Mouse (Mus musculus): Measurements from ENCODE around the gene Slmap.
"Not testable (repeated sequence)": the region's sequence is repeated elsewhere in the genome, so short reads cannot be mapped to it uniquely, and the experiment has no call there.

The Slmap gene

DNA sequence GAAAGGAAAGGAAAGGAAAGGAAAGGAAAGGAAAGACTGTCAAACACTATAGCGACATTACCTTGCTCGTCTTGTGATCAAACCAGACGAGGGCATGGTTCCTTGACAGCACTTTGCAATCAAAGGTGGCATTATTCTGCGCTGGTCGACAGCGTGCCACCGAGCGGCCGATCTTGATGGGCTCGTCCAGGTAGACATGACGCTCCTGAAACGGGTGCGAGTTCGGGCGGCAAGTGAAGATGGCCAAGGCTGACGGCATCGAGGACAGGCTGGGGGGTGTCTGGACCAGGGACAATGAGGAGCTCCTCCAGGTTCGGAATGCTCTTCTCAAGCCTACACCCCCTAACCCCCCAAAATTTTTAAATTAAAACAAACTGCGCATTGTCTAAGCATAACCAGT lies 1.5 kb downstream of the Slmap start:
- DNase-seq (ENCODE audit: low spot score in 2 of 2), result peak in 1 of 2 experiments; percentile 16

DNA sequence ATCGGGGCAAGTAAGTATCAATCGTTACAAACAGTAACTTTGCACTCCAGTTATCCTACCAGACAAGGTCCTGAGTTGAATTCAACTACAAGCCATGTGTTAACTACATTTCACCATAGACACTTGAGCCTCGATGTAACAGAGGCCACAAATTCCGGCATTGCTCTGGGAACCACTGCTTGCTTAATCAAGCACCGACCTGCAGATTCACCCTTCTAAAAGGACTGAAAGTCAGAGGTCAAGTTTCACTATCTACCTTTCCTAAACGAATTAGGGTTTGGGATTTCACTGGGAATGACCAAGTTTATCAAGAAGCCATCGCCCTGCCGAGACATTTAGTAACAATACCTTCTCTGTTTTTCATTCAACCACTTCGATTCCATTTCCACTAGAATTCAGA lies 2.0 kb downstream of the Slmap start:
- DNase-seq (ENCODE audit: low spot score in 2 of 2), result no peak

DNA sequence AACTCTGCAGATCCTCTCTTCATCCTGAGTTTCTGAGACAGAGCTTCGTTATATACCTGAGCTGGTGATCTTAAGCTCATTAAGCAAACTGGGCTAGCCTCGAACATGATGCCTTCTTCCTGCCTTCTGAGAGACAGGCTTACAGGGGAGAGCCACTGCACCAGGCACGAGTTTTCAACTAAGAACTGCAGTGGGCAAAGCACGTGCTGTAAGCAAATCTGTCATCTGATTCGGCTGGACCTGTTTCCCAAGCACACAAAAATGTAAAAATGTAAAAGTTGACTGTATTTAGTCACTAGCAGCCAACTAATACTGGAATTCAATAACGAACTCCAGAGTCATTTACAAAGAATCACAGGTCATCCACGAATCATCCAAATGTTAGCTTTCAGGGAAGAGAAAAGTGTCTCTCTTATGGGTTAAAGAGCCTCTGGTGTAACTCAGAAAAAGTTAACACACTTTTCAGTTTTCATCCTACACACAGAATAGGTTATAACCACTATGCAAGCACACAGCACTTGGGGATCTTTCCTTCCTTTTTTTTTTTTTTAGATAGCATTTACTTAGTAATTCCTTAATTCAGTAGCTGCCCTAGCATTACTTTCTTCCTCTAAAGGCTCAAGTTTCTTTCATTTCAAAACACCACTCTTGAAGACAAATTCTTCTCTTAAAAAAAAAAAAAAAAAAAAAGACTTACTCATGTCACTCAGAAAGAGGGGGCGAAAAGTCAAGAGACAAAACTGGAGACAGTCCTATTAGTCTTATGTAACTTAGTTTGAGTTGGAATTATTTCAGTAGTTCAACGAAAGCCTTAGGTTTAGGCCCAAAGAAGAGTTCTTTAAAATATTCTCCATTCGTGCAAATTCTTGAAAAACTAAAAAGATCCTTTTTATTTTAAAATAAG lies 3.1 kb downstream of the Slmap start:
- DNase-seq (ENCODE audit: low spot score in 2 of 2), result no peak

DNA sequence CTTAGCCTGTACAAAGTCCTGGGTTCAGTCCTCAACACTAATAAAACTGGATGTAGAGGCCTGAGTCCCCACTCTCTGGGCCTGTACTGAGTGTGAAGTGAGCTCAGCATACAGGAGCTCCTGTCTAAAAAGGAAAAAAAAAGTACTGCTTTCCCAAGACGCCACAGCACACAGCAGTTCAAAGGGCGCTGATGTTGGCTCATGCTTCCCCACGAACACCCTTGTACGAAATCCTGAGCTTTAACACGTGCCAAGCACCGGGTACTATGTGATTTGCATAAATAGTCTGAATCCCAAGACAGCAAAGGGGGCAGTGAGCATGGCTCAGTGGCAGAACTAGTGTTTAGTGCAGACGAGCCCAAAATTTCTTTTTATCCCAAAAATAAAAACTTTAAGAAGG lies 4.4 kb downstream of the Slmap start:
- no peak for DNase-seq (ENCODE audit: low spot score in 2 of 2)

DNA sequence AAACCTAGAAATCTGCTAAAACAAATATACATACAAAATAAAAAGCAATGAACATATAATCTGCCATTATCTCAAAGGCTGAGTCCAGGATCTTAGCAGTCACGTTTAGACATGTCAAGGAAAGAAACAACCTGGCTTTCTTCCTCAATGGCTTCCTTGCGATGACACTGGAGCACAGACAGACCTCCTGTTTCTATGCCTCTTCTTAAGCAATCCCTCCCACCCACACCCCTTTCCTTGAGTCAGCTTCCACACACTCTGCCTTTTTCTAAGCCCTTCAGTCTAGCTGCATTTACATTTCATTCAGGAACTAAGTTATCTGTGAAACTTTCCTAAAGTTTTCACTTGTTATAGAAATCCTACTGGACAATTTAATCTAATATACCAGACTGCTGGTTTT lies 6.4 kb downstream of the Slmap start:
- DNase-seq (ENCODE audit: low spot score in 2 of 2), result no peak

DNA sequence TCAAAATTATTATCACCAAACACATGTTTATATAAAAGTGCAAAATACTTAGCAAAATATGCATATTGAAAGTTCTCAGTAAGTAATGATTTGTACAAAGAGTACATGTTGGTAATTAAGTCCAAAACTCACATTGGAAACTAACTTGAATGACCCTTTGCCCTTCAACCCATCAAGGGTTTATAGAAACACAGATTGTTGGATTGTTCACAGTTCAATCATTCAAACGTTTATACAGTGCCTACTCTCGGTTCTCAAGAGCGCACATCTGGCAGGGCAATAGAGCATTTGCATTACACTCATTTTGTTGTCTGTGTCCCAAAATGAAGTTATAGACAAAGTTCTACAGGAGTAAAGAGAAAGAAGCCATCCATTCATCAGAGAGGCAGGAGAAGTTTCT lies 8.8 kb downstream of the Slmap start:
- DNase-seq (ENCODE audit: low spot score in 2 of 2), result no peak

DNA sequence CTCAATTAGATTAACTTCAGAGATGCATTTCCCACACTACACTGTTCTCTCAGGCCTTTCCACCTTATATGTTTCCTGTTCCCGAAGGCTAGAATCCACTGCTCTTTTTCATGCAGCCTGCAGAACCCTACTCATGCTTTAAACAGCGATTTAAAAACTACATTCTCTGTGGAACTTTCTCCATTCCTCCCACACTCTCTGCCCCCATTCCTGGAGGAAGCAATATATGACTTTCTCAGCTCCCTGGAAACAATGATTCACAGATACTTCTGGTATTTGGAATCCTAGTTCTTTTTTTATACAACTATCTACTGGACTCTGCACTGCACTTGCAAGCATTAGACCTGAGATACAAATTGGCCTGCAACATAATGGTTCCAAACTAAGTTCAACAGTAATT lies 11.6 kb downstream of the Slmap start:
- DNase-seq (ENCODE audit: low spot score in 2 of 2), result no peak

DNA sequence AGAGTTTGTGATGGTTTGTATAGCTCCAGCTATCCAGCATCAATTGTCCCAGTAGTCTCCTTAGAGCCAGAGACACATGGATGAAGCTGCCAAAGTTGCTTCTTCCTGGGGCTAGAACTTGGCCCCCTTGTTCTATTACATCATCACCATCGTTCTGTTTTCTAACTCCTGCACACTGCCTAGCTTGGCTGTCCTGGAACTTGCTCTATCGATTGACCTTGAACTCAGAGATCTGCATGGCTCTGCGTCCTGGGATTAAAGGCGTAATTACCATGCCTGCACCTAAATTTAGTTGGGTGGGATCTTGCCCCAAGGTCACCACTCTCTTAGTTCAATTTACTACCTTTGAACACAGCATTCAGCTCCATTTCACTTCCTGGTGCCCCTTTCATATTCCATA lies 14.9 kb downstream of the Slmap start:
- no peak for DNase-seq (ENCODE audit: low spot score in 2 of 2)

DNA sequence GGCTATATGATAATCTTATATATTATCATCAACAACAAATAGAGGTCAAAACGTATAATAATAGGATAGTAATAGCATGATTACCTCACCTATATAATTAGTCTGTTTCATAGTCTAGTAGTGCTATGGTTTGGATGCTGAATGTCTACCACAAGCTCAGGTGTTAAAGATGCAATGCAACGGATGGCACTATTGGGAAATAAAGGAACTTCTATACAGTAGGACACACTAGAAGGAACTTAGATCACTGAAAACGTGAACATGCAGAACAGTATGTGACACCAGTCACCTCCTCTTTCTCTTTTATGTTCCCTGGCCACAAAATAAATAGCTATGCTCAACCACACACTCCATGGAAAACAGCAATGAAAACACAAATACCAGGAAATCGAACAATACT lies 16.9 kb downstream of the Slmap start:
- DNase-seq (ENCODE audit: low spot score in 2 of 2), result no peak

DNA sequence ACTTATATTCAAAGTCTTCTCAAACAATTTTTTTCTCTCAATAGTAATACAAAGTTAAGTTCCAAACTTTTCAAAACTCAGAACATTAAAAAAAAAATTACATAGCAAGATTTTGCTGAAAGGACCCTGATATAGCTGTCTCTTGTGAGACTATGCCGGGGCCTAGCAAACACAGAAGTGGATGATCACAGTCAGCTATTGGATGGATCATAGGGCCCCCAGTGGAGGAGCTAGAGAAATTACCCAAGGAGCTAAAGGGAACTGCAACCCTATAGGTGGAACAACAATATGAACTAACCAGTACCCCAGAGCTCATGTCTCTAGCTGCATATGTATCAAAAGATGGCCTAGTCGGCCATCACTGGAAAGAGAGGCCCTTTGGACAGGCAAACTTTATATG lies 18.5 kb downstream of the Slmap start:
- DNase-seq (ENCODE audit: low spot score in 2 of 2), result not testable (repeated sequence)

DNA sequence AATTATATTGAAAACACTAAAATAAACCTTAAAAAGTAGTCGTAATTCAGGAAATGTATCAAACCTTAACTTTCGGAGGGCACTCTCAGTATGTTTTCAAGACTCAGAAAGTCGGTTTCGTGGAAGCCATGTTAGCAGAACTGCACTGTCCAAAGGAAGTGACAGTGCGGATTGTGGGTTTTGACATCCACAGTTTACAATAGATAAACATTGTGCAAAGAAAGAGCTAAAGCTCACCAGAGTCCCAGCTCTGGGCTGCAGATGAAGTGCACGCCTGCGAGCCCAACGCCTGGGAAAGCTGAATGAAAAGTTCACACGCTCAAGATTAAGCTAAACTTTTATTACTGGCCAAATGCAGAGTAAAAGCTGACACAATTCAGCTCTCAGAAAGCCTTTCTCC lies 18.9 kb downstream of the Slmap start:
- no peak for DNase-seq (ENCODE audit: low spot score in 2 of 2)

DNA sequence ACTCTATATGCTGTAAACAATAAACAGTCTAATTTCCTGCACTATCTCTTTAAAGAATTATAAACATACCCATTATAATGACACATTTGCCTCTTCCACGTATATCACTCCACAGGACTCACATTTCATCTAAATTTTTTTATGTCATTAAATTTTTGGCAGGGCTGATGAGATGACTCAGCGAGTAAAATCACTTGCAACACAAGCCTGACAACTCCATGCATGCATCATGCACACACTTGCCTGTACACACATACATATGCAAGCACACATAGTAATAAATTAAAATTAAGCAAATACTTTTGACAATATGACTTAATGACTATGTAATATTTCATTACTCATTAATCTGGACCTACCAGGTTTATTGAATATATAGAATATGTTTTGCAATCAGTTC lies 24.2 kb downstream of the Slmap start:
- DNase-seq (ENCODE audit: low spot score in 2 of 2), result no peak

DNA sequence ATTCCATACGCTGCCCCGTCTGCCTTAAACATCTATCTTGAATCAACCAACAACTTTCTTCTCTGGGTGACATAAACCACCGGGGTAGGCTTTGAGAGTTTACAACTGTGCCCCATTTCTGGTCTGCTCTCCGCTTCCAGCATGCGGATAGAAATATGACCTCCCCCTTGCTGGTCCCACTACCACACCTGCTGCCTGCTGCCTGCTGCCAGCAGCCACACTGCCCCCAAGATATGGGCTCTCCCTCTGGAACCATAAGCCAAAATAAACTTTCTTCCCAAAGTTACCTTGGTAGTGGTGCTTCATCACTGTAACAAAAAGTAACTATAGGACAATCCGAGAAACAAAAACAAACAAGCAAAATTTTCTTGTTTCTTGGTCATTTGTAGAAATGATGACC lies 26.6 kb downstream of the Slmap start:
- DNase-seq (ENCODE audit: low spot score in 2 of 2), result no peak

DNA sequence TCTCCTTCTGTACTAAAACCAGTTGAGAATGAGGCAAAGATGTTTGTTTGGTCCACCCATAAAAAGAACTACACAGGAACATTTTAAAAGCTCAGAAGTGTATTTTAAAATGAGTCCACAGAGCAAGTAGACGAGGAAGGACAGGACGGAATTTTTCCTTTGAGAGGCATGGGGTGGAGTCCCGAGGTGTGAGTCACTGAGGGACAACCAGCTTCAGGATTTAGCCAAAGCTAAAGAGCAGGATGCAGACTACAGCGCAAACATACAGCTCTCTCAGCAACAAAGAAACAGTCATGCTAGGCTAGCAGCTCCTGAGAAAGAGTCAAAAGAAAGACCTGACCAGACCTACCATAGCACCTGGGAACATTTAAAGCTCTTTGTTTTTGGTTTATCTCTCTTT lies 27.4 kb downstream of the Slmap start:
- DNase-seq (ENCODE audit: low spot score in 2 of 2), result no peak

DNA sequence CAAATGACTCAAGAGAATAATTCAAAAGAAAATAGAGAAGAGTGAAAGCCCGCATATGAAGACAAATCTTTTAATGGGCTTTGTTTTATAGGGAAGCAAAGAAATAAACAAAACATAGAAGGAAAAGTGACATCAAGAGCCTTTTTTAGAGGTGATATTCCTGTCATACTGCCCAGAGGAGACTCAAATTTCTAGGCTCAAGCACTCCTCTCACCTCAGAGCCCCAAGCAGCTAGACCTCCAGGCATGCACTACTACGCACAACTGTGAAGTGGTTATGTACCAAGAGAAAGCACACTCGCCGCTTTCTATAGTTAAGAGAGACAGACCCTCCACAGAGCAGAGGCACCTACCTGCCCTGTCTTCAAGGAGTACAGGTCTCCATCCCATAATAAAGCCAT lies 30.2 kb downstream of the Slmap start:
- DNase-seq (ENCODE audit: low spot score in 2 of 2), result no peak

DNA sequence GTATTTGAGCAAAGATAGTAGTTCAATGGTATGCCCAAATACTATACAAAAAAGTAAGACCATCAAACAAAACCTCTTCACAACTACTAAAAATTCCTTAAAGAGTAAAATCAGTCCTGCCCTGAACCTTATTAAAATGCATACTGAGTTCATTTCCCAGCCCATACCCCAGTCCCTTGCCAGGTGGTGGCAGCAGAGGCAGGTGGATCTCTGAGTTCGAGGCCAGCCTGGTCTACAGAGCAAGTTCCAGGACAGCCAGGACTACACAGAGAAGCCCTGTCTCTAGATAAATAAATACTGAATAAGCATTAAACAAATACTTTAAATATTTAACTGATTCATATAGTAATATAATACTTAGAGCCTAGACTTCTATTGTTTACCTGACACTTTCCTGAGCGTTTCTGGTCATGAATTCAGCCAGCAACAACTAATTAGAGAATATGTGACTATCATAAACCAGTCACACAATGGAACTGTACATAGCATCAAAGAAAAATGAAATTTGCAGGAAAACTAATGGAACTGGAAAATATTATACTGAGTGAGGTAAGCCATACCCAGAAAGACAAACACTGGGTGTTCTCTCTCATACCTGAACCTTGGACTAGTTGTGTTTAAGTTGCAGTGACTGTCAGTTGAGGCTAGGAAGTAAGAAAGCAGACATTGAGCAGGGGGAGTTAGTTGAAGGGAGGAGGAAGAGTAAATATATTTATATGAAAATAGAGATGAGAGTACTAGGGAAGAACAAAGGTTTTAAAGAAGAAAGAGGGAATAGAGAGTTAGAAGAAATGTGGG lies 34.4 kb downstream of the Slmap start:
- DNase-seq (ENCODE audit: low spot score in 2 of 2), result no peak

DNA sequence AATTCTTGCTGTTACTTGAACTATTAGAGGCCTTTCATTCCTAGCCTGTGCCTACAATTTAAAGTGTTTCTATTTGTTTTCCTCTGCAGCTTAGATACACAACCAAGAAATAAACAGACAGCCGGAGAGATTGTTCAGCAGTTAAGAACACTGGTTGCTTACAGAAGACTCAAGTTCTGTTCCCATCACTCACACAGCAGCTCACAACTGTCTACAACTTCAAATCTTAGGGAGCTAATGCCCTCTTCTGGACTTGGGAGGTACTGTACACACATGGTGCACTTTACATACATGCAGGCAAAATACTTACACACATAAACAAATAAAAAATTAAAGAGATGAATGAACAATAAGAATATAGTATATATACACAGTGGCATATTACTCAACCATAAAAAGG lies 39.7 kb downstream of the Slmap start:
- DNase-seq (ENCODE audit: low spot score in 2 of 2), result no peak

DNA sequence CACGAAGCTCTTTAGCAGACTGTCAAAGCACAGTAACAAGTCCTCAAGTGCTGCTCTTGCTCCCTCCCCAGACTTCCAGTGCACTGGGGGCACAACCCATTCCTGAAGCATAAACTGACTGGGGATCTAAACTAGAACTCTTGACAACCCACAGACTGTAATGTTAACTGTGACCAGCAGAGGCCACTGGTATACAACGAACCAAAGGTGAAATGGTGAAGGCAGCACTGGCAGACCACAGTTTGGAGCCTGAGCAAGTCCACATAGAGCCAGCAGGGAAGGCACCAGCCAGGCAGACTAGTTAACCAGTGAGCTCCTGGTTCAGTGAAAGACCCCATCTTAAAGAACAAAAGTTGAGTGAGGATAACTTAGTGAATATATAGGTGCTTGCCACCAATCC lies 43.6 kb downstream of the Slmap start:
- peak in 1 of 2 experiments; percentile 47 for DNase-seq (ENCODE audit: low spot score in 2 of 2)

DNA sequence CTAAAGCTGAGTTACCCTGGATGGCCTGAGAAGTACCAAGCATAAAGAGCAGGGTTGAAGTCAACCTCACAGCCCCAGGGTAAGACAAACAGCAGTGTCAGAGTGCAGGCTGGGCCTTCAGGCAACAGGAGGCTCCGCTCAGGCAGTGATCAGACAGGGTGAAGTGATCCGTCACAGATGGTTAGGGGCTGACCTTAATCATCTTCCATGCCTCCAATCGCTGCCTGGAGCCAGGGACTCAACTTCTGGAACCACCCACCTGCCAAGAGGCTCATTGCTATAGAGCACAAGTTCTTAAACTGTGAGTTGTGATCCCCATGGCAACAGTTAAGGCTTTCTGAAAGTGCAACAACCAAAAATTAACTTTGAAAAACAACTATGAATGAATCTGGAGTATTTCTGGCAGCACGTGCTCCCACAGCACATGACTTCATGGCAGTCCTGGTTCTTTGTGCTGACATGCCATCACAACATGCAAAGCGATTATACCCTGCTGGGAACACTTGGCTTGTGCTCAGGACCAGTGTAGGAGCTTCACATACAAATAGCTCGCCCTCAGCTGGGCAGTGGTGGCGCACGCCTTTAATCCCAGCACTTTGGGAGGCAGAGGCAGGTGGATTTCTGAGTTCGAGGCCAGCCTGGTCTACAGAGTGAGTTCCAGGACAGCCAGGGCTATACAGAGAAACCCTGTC lies 46.3 kb downstream of the Slmap start:
- no peak for DNase-seq (ENCODE audit: low spot score in 2 of 2)

DNA sequence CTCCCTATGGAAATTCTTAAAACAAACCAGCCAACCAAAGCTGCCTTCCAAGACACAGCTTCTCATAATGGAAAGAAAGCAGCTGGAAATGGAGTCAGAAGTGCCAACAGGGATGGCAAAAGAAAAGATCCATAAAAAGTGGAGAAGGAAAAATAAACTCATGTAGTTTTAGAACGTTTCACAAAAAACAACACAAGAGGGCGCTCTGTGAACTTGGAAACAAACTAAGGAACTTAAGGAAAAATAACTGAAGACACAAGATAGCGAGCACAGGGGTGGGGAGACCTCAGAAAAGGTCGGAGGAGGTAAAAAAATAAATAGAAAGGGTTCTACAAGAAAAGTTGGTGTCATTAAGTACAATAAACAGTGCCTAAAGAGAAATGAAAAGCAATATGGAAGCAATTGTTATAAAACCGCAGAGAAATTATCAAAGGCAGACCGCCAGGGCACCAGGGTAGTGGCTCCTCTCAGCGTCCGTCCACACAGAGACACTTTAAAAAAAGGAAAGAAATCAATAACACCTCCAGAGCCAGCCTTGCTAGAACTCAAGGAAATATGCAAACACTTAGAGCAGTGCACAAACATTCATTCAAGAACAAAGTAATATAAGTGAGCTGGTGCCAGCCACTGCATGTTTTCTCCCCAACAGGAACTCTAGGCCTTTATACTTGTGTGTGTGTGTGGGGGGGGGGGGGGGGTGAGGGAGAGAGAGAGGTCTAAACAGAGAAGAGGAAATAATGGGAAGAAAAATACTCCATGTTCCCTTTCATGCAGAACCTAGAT lies 48.1 kb downstream of the Slmap start:
- DNase-seq (ENCODE audit: low spot score in 2 of 2), result no peak

DNA sequence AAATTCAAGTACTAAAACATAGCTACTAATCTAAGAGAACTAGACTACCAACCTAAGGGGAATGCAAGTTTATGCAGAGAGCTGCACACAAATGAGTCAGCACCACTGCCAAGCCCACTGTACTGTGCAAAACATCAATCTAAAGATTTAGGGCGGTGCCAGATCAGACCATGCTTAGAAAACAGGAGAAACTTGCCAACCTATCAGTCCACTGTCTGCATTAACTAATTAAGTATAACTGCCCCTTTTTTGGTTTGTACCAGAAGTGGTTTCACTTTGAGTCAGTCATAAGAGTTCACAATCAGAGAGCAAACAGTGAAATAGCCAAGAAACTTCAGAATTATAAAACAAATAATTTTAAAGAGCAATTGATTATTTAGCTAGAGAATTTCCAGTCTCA lies 53.3 kb downstream of the Slmap start:
- no peak for DNase-seq (ENCODE audit: low spot score in 2 of 2)

DNA sequence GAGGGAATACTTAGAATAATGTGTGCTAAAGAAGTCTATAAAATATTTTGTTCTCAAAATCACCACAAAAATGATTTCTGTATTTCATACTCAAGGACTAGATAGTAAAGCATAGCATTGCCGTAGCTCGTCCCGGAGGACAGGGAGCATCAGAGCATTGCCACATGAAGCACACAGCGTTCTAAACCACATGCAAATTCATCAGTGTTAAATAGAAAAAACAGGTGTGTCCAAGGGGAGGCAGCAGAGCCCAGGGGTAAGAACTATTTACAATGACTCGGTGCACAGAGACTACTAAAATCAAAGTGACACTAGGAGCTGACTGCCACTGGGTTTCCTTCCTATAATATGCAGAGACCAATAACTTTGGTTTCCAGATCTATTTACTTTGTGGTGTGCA lies 57.0 kb downstream of the Slmap start:
- DNase-seq (ENCODE audit: low spot score in 2 of 2), result no peak
